Mouse (Mus musculus) layer of hippocampus, postnatal 36 days (tissue): ENCODE measurements around the gene Dlgap5. TPM values are rescaled to one million over a fixed set of nuclear protein-coding genes. Genes with fewer than 3 reads are reported as not detected.
A peak's percentile ranks its signal among the peaks of the same experiment; 100 is the strongest.

Source experiments
- DNase-seq, 2 experiments: peaks; one replicate each; pipeline ENCODE4 v3.0.0; 2022
- total RNA-seq, 2 experiments: library from RNA; stranded (reverse); gene quantifications; 2 replicates each; pipeline ENCODE4 v1.2.3; 2021

The Dlgap5 gene
- total RNA-seq, 2 experiments from 2014 or later = 0.37 to 0.86 TPM

GRCm38 (mm10) chr14:47395462-47396026 is 22.7 kb downstream of the Dlgap5 start:
- DNase-seq = no peak

- no peak for DNase-seq
Measured at GRCm38 (mm10) chr14:47395007-47395406, 23.2 kb downstream of the Dlgap5 start.

GRCm38 (mm10) chr14:47393354-47394094 is 24.7 kb downstream of the Dlgap5 start:
- no peak for DNase-seq

- no peak for DNase-seq
Measured at GRCm38 (mm10) chr14:47386125-47386524, 32.1 kb downstream of the Dlgap5 start.

DNA sequence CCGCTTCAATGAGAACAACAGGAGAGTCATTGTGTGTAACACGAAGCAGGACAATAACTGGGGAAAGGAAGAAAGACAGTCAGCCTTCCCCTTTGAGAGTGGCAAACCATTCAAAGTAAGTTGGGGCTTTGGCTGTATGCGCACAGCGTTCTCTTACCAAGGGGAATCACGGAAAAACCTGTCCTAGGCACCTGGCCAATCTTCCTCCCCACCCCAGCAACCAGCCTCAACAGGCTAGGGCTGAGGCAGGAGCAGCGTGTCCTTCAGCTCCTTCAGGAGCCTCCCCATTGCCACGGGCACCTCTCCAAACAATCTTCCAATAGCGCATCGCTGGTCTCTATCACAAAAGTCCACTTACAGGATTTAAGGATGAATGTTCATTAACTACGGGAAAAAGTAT is 33.6 kb downstream of the Dlgap5 start:
- no peak for DNase-seq

DNA sequence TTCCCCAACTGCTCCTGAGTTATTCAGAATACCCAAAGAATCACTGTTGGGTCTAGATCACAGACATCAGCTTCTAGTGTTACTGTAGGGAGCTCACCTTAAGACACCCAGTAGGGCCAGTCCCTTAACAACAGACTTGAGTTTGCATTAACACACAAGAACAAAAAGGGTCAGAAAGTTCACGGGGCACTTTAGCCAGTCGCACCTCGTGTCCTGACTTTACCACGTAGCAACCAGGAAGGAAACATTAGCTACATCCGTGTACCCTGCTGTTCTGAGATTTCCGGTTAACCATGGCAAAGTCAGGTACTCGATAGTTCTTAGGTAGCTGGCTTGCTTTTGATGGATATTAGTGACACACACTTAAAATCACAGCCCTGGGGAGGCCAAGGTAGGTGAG is 34.3 kb downstream of the Dlgap5 start:
- no peak for DNase-seq

- no peak for DNase-seq
Measured at GRCm38 (mm10) chr14:47378336-47378735, 39.9 kb downstream of the Dlgap5 start.

DNA sequence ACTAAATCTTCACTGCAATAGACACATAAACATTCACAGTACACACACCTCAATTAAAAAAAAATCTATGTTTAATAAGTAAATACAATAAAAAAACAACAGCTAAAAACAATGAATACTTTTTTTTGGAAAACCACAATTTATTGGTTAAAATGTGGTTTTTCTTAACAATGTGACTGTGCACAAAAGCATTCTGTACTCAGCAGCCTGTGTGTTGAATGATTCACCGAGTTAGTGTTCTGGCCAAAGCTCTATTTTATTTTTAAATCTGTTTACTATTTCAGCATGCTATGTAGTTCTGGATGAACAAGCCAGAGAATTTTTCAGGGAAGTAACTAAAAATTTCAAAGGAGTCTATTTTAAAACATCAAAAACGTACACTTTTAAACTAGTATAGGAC is 41.7 kb downstream of the Dlgap5 start:
- DNase-seq = no peak

DNA sequence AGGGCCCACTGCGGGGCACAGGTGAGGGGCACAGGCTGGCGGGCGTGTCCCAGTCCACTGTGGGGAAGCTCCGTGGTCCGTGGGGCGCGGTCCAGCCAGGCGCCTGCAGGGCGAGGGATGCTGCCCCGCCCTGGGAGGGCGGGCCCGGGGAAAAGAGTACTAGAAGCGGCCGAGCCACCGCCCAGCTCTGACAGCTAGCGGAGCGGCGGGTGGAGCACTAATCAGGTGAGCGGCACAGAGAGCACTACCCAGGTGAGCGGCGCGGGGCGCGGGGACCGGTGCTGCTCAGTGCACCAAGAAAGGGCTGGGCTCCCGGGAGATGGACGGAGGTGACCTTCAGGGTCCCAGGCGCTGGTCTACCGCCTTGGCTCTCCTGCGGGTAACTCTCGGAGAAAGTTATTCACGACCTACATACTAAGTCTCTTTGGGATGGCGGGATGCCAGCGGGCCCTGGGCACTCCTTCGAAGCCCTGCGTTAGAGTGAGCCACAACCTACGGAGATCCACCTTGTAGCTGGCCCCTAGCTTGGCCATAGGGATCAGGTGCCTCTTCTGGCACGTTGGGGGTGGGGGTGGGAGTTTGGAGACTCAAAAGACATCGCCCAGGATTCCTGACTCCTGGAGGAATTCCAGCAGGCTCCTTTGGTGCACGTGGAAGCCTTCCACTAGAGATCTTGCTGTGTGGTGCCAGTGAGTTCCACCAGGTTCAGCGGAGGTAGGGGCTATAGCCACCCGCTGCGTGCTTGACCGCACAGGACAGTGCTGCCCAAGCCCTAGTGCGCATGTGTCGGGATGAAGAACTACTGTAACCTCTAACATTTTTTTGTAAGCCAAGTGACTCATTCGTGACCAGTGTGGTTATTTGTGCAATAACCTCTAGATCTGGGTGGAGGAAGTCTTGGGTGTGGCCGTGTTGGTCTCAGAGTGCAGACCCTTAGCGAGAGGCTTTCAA is 44.2 kb downstream of the Dlgap5 start:
- DNase-seq = no peak

GRCm38 (mm10) chr14:47371689-47372088 is 46.5 kb downstream of the Dlgap5 start:
- no peak for DNase-seq

- DNase-seq = no peak
Measured at GRCm38 (mm10) chr14:47370790-47371189, 47.4 kb downstream of the Dlgap5 start.

DNA sequence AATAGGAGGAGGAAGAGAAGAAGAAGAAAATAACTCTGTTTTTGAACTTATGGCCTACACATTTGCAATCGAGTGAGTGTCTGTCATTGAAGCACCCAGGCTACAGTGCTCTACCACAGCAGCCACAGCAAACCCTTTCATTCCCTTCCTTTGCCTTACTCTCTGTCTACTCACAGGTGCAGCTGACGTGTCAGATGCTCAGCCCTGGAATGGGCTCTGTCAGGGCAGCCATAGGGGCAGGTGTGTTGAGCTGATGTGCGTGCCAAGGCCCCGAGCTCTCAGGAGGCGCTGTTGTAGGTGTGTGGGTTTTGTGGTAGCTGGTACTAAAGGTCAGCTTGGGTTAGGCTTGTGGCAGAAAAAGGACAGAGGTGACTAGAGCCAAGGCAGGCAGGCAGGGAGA is 48.5 kb downstream of the Dlgap5 start:
- DNase-seq = no peak

DNA sequence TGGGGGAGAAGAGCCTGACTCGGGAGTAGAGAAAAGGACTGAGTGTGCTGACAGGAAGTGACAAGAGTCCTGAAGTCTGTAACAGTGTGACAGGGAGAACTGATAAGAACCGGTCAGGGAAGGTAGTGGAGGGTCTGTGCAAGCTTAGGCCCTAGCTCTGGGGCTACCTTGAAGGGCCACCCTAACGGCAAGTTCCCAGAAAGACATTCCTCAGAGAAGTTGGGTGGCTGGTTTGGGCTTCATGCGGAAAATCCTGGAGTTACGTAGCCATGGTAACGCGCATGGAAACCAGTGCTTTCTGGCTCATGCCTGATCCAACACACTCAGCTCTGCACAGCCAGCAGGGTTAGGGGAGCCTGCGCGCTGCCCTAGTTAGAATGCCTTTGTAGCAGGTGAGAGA is 50.7 kb downstream of the Dlgap5 start, which contains the start of gene Lgals3:
Lgals3 (plus strand) TSS at position 291 of the 400 bp plus-strand sequence.
- DNase-seq = peak; percentile 58 to 64

GRCm38 (mm10) chr14:47366881-47367321 is 51.3 kb downstream of the Dlgap5 start:
- peak; percentile 82 to 85 for DNase-seq

DNA sequence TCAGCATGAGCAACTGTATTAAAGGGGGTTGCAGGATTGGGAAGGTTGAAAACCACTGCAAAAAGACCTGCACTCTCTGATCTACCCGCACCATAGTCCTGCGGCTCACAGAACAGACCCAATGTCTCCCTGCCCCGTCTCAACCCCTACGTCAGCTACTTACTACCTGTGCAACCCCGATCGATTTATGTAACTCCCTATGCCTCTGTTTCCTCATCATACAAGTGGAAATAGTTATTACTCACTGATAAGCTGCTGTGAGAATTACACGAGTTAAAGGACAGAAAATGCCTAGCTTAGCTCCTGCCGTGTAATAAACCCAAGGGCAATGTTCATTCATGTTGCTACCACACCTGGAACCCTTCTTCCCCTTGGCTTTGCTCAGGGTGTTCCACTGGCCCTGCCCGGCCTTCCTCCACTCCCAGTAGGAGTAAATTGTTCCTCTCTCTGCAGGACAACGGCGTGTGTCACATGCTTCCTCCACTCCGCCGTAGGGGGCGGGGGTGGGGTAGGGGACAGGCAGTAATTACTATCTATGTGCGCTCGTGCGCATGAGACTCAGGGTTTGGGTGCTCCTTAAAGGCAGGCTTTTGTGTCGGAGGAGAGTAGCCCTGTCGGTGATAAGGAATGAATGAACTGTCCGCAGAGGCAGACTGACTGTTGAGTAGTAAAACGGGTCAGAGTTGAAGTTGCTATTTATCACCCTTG is 53.3 kb downstream of the Dlgap5 start:
- DNase-seq = no peak

- no peak for DNase-seq
Measured at GRCm38 (mm10) chr14:47361899-47362298, 56.3 kb downstream of the Dlgap5 start.

GRCm38 (mm10) chr14:47361418-47361817 is 56.8 kb downstream of the Dlgap5 start:
- no peak for DNase-seq

DNA sequence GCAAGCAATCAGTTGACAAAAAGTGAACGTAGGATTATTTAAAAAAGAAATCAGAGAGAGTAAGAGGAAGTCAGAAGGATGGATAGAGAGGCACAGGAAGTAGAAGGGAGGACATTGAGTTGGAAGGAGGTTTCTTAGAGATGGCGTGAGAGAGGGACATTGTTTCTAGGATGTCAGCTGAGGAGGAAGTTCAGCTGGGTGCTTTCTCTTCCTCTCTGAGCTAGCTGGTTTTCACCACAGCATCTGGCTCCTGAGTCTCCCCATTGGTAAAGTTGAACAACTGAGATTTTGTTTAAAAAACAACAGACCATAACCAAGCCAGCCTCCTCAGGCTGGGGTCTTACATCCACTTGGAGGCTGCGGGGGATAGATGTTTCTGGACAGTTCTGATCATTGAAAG is 58.6 kb downstream of the Dlgap5 start:
- DNase-seq = no peak

- DNase-seq = no peak
Measured at GRCm38 (mm10) chr14:47356622-47357021, 61.6 kb downstream of the Dlgap5 start.

GRCm38 (mm10) chr14:47354948-47355347 is 63.3 kb downstream of the Dlgap5 start:
- no peak for DNase-seq

- DNase-seq = no peak
Measured at GRCm38 (mm10) chr14:47354111-47354577, 64.1 kb downstream of the Dlgap5 start.

DNA sequence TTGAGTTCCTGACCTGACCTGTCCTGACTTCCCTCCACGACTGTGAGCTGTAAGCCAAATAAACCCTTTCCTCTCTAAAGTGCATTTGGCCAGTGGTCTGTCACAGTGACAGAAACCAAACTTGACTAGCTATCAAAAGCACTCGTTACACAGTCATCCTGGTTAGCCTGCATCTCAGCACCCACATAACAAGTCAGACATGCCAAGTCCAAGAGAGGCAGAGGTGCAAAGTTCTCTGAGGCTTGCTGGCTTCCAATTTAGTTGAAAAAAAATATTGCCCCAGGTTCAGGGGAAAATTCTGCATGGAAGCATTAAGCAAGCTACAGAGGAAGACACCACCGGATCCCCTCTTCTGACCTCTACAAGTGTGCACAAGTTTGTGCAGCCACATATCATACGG is 65.0 kb downstream of the Dlgap5 start:
- no peak for DNase-seq
